Mouse (Mus musculus) B cell, adult 2 months (primary cell): ENCODE data around the gene Angptl7.

Source experiments
- DNase-seq, 2 experiments: peaks; one replicate each; pipeline ENCODE4 v3.0.0; 2022

Angptl7 gene

GRCm38 (mm10) chr4:148448179-148448852 lies 51.9 kb downstream of the Angptl7 start, which contains the start of gene Mtor:
Mtor (plus strand) TSS chr4:148448611.
- peak; percentile 87 to 90 for DNase-seq
